Mouse (Mus musculus) erythroblast, embryonic 14.5 days (primary cell): ENCODE results near the gene Ggcx.

ENCODE experiments used
- GATA1 ChIP-seq: IDR thresholded peaks from 2 replicates; pipeline ENCODE4 v1.6.1; 2012; ENCODE audit warnings: low read length, inconsistent platforms, mixed read lengths
- TAL1 ChIP-seq: IDR thresholded peaks from 3 replicates; pipeline ENCODE4 v1.6.1; 2012; ENCODE audit warnings: low read length, inconsistent platforms, mixed read lengths

DNA sequence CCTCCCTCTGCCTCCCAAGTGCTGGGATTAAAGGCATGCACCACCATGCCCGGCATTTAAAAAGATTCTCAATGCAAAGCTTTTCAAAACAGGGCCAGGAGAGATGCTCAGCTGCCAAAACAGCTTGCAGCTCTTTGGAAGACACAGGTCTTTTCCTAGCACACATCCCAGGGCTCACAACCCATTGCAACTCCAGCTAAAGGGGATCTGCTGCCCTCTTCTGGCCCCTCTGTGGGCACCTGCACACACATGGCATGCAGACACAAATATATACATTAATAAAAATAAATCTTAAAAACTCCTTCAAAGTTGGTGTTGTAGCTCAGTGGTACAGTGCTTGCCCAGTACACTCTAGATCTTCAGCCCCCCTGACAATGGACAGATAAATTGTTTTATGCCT is 4.1 kb upstream of the Ggcx start:
- TF ChIP-seq GATA1 (no peak), TAL1 (no peak)
